Mouse (Mus musculus) lung, adult 2 months (tissue): ENCODE measurements around the gene Eif3a.

Source experiments
- CTCF ChIP-seq: fragments of 200-500 bp; IDR thresholded peaks from 2 replicates; pipeline ENCODE4 v1.5.1; 2011; ENCODE audit warnings: mild to moderate bottlenecking, low read length, control low read depth; ENCODE audit not compliant: insufficient read depth
- POLR2A ChIP-seq: fragments of 200-500 bp; IDR thresholded peaks from 2 replicates; pipeline ENCODE4 v1.6.1; 2011; ENCODE audit warnings: low read depth, mild to moderate bottlenecking, control low read depth, low read length, borderline replicate concordance; ENCODE audit errors: extremely low read depth

DNA sequence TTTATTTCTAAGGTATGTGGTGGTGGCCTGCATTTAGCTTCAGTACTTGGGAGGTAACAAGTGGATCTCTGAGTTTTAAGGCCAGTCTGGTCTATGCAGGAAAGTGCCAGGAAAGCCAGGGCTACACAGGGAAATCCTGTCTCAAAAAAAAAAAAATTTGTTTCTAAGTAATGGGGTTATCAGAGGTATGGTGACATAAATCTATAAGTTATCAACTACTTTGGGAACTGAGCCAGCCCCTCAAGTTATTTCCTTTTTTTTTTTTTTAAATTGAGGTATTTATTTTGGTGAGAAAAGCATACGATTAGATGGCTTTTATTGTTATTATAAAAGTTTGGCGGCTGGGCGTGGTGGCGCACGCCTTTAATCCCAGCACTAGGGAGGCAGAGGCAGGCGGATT, 22.7 kb upstream of the Eif3a start:
- TF ChIP-seq POLR2A: no peak
- no peak for TF ChIP-seq CTCF
